8 mouse cellular contexts compared by ENCODE assay signal in the genomic region with DNA sequence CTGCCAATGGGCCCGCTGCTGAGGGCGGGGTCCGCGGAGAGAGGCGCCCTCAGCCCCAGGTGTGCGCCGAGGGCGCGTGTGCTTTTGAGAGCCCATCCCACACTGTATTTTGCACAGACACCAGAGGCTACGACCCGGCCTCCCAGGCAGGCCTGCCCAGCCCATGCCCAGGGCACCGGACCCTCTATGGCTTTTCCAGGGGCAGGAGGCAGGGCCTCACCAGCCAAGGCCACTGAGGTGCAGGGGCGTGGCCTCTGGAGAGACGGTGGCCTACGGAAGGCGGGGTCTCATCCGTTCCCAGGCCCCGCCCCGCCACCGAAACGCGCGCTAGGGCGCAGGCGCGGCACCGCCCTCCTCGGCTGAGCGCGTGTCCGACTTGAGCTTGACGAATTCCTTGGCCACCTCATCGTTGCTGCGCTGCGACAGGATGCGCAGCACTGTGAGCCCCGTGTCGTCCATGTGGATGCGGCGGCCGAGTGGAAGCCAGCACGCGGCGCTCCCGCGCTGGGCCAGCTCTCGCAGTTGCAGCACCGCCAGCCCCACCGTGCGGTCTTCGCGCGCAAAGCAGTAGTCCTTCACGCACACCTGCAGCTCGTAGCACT. TPM values are rescaled to one million over a fixed set of nuclear protein-coding genes. Genes with fewer than 3 reads are reported as not detected.
DNase-seq lines count a peak whose midpoint lies in the region; ATAC-seq and TF ChIP-seq lines count a peak whose summit lies in the region.

No protein-coding gene starts in this region.

- H3K36me3 ChIP-seq in hindbrain, postnatal 0 days (ENCODE audit: insufficient read depth, low read length): peaks cover 6% of the 10 kb centered on the region; the same call in 1 of the 2 replicates

- peak; percentile 63 for TF ChIP-seq CTCF in hindbrain, postnatal 0 days (IDR thresholded peaks at IDR 0.05; ENCODE audit: low read depth)
- TF ChIP-seq CTCF in left cerebral cortex, adult 2 months (IDR thresholded peaks at IDR 0.05): peak; percentile 45

- peaks cover 13% of the 10 kb centered on the region for H3K4me1 ChIP-seq in hindbrain, postnatal 0 days (ENCODE audit: insufficient read depth, low read length)

- 1% methylated on average over 55 of the region's 55 CpGs for WGBS in hindbrain, postnatal 0 days

- H3K4me3 ChIP-seq in hindbrain, postnatal 0 days (ENCODE audit: low read length): peak overlapping the region; percentile 43
- peak overlapping the region; percentile 38 for H3K4me3 ChIP-seq in left cerebral cortex, adult 2 months

- H3K27me3 ChIP-seq in hindbrain, postnatal 0 days (ENCODE audit: insufficient read depth, low read length): no peaks in the 10 kb centered on the region

- peak overlapping the region; percentile 88 for H3K4me2 ChIP-seq in hindbrain, postnatal 0 days (ENCODE audit: low read depth, low read length)

- H3K9me3 ChIP-seq in hindbrain, postnatal 0 days (ENCODE audit: low read length): no peaks in the 10 kb centered on the region

- H3K9ac ChIP-seq in hindbrain, postnatal 0 days (replicated peaks; ENCODE audit: low read length): peak overlapping the region; percentile 65

- peak overlapping the region; percentile 76 for H3K27ac ChIP-seq in hindbrain, postnatal 0 days
- peak overlapping the region; percentile 79 for H3K27ac ChIP-seq in left cerebral cortex, adult 2 months

- peak; percentile 88 for ATAC-seq in hindbrain, postnatal 0 days
- peak; percentile 74 for ATAC-seq in megakaryocyte, adult 5-6 weeks (ENCODE audit: poor library complexity, severe bottlenecking)

- peak; percentile 88 for DNase-seq in T-cell, adult 2 months (ENCODE audit: low spot score)
- DNase-seq in cerebellum, postnatal 4 days (ENCODE audit: low spot score in 2 of 2): peak; percentile 87 to 94
- peak; percentile 93 for DNase-seq in gastrocnemius, adult 18-20 months (ENCODE audit: low spot score)
- DNase-seq in hindbrain, postnatal 0 days (ENCODE audit: low spot score): peak; percentile 95
- DNase-seq in left cerebral cortex, adult 2 months (ENCODE audit: extremely low spot score in 1 of 2, low spot score in 2 of 2): peak; percentile 89 to 90
- DNase-seq in right cerebral cortex, adult 2 months (ENCODE audit: low spot score in 2 of 2): peak; percentile 86 to 89
- peak; percentile 95 for DNase-seq in urinary bladder, postnatal 14 days (ENCODE audit: low spot score)

- intact Hi-C loops in left cerebral cortex, adult 2 months (cut with DNase I): loop anchor here (1.0 kb wide), 1 partner anchor 18 kb away; no protein-coding TSS in a partner anchor

RNA-seq across cellular contexts. Expression of gene Colgalt1, which starts 18.4 kb away (rescaled TPM):
- total RNA-seq in gastrocnemius, adult 18-20 months (2021): 10 to 100 TPM; 37.3 to 37.4 TPM
- 95.9 and 121 TPM in 2 replicates for total RNA-seq in hindbrain, postnatal 0 days (2014; rRNA removed)
- polyA plus RNA-seq in hindbrain, postnatal 0 days (2015; fragmentation: Nextera tagmentation; extraction: Ambion mirVana): 55.3 and 56.7 TPM in 2 replicates
- total RNA-seq in left cerebral cortex, adult 2 months (2021): 10 to 100 TPM; 47.2 to 50.9 TPM
- 46.8 and 51.2 TPM in 2 replicates for total RNA-seq in megakaryocyte, adult 5-6 weeks (2015)
- total RNA-seq in megakaryocyte, adult 5-6 weeks (2017): 54.8 and 56.8 TPM in 2 replicates

RNA-seq across cellular contexts. Expression of gene Fam129c, which starts 31.7 kb away (rescaled TPM):
- total RNA-seq in gastrocnemius, adult 18-20 months (2021): 1 to 10 TPM in 1 of 2 experiments, under 1 TPM in 1; 0.57 to 1.3 TPM
- 6.0 TPM in 2 replicates for total RNA-seq in hindbrain, postnatal 0 days (2014; rRNA removed)
- 3.3 and 4.0 TPM in 2 replicates for polyA plus RNA-seq in hindbrain, postnatal 0 days (2015; fragmentation: Nextera tagmentation; extraction: Ambion mirVana)
- total RNA-seq in left cerebral cortex, adult 2 months (2021): 1 to 10 TPM; 3.1 to 4.0 TPM
- total RNA-seq in megakaryocyte, adult 5-6 weeks (2015): 4.6 and 4.8 TPM in 2 replicates
- total RNA-seq in megakaryocyte, adult 5-6 weeks (2017): 3.6 and 8.6 TPM in 2 replicates

RNA-seq across cellular contexts. Expression of gene Pgls, which starts 37.2 kb away (rescaled TPM):
- 10 to 100 TPM; 23.2 to 23.7 TPM for total RNA-seq in gastrocnemius, adult 18-20 months (2021)
- 344 and 379 TPM in 2 replicates for total RNA-seq in hindbrain, postnatal 0 days (2014; rRNA removed)
- 272 and 275 TPM in 2 replicates for polyA plus RNA-seq in hindbrain, postnatal 0 days (2015; fragmentation: Nextera tagmentation; extraction: Ambion mirVana)
- 10 to 100 TPM; 29.1 to 33.0 TPM for total RNA-seq in left cerebral cortex, adult 2 months (2021)
- 65.1 and 73.6 TPM in 2 replicates for total RNA-seq in megakaryocyte, adult 5-6 weeks (2015)
- total RNA-seq in megakaryocyte, adult 5-6 weeks (2017): 50.5 and 78.3 TPM in 2 replicates

RNA-seq across cellular contexts. Expression of gene Unc13a, which starts 42.4 kb away (rescaled TPM):
- total RNA-seq in gastrocnemius, adult 18-20 months (2021): not detected
- total RNA-seq in hindbrain, postnatal 0 days (2014; rRNA removed): 81.4 and 89.1 TPM in 2 replicates
- 16.8 and 16.9 TPM in 2 replicates for polyA plus RNA-seq in hindbrain, postnatal 0 days (2015; fragmentation: Nextera tagmentation; extraction: Ambion mirVana)
- total RNA-seq in left cerebral cortex, adult 2 months (2021): 100 to 1,000 TPM; 313 to 351 TPM
- 0.11 TPM in 1 of 2 replicates, not detected in the other for total RNA-seq in megakaryocyte, adult 5-6 weeks (2015)
- 1.1 TPM in 1 of 2 replicates, not detected in the other for total RNA-seq in megakaryocyte, adult 5-6 weeks (2017)

RNA-seq across cellular contexts. Expression of gene Jak3, which starts 46.9 kb away (rescaled TPM):
- total RNA-seq in gastrocnemius, adult 18-20 months (2021): 1 to 10 TPM; 1.4 to 2.2 TPM
- total RNA-seq in hindbrain, postnatal 0 days (2014; rRNA removed): 14.8 and 15.3 TPM in 2 replicates
- polyA plus RNA-seq in hindbrain, postnatal 0 days (2015; fragmentation: Nextera tagmentation; extraction: Ambion mirVana): 7.3 and 7.4 TPM in 2 replicates
- 1 to 10 TPM; 5.5 to 5.8 TPM for total RNA-seq in left cerebral cortex, adult 2 months (2021)
- 4.8 and 5.0 TPM in 2 replicates for total RNA-seq in megakaryocyte, adult 5-6 weeks (2015)
- 2.6 and 5.2 TPM in 2 replicates for total RNA-seq in megakaryocyte, adult 5-6 weeks (2017)

Comparison
In these comparisons a context has a peak if more than half of its experiments do, and no peak if none do; other contexts are left out.
1. Peak in every context shown above with its lines: DNase-seq, ATAC-seq, H3K4me3 ChIP-seq and H3K27ac ChIP-seq.